Mouse (Mus musculus) spleen, postnatal 36 days (tissue): ENCODE data around the gene Tshz3.

Experiments used
- DNase-seq, 2 experiments: peaks; one replicate each; pipeline ENCODE4 v3.0.0; 2022; ENCODE audit warnings: low spot score in 2 of 2, mixed read lengths in 1 of 2

Tshz3 gene

DNA sequence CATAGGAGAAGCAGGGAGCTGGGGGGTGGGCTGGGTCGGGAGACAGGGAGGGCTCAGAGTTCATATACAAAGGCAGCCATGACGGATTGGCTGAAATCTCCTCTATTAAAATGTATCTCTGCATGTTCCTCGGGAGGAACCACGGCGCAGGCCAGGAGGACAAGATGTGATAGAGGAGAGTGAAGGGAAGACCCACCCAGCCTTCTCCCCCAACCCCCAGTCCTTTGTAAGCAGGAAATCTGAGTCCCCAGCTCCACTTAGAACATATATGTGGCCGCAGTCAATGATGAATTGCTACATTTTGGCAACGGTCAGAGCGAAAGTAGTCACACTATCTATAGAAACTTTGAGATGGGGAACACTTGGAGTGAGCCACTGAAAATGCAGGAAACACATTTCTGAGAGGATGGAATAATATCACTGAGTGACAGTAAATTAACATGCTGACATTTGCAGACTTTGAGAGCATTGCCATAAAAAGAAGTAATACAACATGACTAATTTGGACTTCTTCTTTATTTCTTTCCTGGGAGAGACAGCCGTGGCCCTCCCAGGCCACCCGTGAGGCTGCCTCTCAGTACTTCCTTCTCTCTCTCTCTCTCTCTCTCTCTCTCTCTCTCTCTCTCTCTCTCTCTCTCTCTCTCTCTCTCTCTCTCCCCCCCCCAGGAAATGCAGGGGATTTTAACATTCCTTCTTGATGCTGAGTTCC is 88.9 kb downstream of the Tshz3 start:
- no peak for DNase-seq

DNA sequence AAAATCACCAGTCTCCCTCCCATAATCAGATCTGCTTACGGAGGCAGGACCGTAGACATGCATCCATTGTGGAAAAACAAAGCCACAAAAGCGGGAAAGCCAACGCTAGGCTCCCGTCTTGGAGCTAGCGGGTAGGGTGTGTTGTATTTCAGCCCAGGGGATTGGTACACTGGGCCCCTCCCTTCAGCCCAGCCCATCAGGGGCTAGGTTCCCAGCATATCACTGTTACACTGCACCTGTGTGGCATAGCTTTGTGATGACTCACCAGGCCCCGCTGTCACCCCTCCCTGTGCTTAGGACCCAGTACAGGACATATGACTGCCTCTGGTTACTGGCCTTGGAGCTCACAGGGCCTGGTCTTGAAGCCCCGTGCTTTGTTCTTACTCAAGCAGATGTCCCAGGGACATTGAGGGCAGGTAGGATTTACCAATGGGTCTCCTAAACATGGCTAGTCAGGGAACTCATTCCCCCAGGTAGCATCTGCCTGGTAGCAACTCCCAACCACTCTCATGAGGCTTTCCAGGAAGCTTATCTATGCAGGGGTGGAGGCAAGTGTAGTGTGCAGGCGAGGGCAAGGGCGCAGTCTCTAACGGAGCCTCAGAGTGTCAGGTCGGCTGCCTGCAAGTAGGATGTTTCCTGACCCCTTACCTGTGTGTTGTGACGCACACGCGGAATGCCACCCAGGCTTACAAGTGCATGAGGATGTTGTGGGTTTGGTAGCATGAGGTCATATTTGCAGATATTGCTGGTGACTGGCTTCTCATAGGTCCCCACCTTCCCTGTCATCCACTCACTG is 98.7 kb downstream of the Tshz3 start:
- DNase-seq: no peak
